Mouse (Mus musculus): ENCODE data around the gene Tex33. TPM values are rescaled to one million over a fixed set of nuclear protein-coding genes. Genes with fewer than 3 reads are reported as not detected.

Tex33 gene
- total RNA-seq (2014; fragmentation: Nextera tagmentation) (not detected in 2 replicates), total RNA-seq (2017) (not detected in 2 replicates)

DNA sequence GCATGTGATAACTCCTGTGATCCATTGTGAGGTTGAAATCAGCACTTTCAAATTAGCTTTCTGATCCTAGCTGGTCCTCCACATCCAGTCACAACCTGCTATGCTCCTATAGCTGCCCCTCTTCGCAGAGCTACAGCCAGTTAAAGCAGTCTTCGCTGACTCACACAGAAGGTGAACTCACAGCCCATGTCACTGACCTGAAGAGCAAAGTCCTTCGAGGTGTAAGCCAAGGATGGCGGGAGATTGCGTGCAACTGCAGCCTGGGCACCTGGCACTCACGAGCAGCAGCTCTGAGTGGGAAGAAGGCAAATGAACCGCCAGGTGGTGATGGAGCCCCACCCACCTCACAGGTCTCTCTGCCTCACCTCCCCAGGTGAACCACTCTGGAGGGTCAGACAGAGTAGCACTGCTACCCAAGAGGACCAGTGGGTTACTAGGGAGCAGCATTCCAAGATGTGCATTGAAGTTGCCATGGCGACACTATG, at the start of gene Tex33:
Gene Tex33, minus strand, starts transcription at position 435 of the 485 bp plus-strand sequence.
- no peak for ATAC-seq (replicated peaks; ENCODE audit: low FRiP score, low TSS enrichment, poor library complexity, severe bottlenecking)

DNA sequence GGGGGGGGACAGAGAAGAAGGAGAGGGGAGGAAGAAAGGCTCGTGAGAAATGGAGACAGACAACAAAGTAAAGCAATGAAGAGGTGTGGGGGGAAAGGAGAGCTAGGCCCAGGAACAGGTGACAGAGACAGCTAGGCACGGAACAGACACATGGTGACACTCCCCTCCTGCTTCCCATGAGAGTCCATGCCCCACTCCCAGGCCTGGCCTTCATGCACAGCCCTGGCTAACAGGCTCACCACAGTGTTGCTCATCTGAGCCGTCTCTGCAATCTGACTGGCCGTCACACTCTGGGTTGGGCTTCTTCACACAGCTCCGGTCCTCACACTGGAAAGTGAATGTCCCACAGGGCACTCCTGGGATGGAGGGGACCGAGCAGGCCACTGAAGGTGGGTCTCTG, 48.1 kb upstream of the Tex33 start:
- no peak for ATAC-seq (replicated peaks; ENCODE audit: low FRiP score, low TSS enrichment, poor library complexity, severe bottlenecking)

DNA sequence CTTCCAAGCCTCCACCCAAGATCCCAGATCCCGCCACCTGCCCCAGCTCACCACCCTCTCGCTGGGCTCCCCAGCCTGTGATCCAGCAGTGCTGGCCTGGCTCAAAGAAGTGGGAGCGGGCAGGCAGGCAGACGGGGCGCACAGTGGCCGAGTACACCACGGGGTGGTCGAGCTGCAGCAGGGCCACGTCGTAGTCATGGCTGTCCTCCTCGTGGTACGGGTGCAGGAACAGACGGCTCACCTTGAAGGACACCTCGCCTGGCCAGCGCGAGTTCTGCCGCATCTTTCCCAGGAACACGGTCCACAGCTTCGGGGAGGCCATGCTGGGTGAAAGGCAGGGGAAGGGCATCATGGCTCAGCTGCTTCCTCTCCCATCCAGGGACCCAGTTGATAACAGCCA, 46.5 kb upstream of the Tex33 start:
- no peak for ATAC-seq (replicated peaks; ENCODE audit: low FRiP score, low TSS enrichment, poor library complexity, severe bottlenecking)

DNA sequence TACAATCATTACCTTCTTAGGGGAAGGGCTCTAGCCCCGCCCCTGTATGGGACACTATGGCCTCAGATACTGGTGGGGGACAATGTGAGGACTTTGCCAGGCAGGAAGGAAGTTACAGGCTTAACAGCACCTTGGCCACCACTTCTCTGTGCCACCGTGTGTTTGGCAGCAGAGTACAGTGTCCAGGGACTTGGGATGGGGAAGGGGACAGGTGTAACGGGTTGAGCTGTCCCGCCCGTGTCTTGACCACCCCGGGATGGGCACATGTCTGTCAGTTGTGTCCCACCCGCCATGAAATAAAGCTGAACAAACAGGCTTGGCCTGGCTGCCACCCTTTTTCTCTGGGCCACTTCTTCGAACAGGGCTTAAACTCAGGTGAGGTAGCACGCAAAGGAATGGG, 43.3 kb upstream of the Tex33 start:
- ATAC-seq (replicated peaks; ENCODE audit: low FRiP score, low TSS enrichment, poor library complexity, severe bottlenecking) = no peak

DNA sequence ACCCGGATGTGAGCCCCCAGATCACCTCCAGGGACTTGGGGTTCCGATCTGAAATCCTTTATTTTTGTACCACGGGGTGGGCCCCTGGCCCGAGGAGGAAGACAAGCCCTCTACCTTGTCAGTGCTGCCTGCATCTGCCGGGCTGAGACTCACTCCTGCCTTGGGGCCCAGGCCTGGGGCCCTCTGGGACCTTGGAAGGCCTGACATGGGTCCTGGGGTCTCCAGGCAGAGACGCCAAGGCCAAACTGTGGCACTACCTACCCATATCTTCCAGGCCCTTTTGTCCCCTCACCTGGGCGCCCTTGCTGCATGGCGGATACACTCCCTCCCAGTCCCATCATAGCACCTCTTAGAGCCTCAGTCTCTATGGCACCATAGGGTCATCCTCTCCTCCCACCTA, 42.8 kb upstream of the Tex33 start:
- ATAC-seq (replicated peaks; ENCODE audit: low FRiP score, low TSS enrichment, poor library complexity, severe bottlenecking) = no peak

DNA sequence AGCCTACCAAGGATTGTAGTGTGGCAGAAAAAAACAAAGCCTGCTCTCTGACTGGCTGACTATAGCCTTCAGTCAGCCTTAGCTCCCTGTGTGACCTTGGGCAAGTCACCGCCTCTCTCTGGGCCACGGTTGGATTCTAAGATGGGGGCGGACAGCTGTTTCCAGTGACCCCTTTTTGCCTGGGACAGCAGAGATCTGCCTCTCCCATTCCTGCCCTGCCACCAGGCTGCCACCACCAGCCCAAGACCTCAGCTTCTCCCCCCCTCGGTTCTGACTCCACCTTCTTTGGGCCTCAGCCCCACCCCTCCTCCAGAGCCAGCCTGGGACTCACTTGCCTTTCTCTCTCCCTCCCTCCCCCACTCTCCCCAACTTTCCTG, 42.3 kb upstream of the Tex33 start:
- ATAC-seq (replicated peaks; ENCODE audit: low FRiP score, low TSS enrichment, poor library complexity, severe bottlenecking) = no peak

DNA sequence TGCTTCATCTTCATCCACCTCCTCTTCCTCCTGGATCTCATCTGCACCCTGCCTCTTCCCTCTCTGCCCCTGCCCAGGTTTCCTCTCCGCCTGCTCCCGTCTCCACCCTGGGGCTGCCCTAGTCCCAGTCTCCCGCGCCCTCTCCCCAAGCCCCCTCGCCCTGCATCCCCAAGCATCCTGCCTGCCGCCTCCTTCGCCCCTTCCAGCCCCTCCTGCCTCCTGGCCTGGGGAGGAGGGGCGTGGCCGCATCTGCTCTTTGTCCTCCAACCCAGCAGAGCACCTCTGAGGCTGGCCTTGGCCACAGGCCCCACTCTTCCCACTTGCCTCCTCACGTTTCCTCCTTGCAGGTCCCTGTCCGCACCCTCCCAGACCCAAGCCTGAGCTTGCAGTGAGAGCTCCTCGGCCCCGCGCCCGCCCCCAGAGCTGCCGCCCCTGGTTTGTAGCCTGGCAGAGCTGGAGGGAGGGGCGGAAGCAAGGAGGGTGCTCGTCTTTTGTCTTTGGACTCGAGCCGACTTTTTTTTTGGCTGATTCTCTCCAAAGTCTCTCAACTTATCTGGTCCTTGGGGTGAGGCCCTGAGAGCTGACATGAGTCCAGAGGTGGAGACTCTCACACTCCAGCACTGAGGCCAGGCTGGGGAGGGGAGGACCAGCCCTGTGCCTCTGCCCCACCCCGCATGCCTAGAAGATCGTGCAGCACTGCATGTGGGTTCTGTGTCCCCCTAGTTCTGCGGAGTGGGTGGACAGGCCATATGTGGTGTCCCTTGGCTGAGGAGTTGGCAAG, 41.7 kb upstream of the Tex33 start:
- peak; percentile 28; the same call in 1 of the 2 replicates for ATAC-seq (replicated peaks; ENCODE audit: low FRiP score, low TSS enrichment, poor library complexity, severe bottlenecking)

DNA sequence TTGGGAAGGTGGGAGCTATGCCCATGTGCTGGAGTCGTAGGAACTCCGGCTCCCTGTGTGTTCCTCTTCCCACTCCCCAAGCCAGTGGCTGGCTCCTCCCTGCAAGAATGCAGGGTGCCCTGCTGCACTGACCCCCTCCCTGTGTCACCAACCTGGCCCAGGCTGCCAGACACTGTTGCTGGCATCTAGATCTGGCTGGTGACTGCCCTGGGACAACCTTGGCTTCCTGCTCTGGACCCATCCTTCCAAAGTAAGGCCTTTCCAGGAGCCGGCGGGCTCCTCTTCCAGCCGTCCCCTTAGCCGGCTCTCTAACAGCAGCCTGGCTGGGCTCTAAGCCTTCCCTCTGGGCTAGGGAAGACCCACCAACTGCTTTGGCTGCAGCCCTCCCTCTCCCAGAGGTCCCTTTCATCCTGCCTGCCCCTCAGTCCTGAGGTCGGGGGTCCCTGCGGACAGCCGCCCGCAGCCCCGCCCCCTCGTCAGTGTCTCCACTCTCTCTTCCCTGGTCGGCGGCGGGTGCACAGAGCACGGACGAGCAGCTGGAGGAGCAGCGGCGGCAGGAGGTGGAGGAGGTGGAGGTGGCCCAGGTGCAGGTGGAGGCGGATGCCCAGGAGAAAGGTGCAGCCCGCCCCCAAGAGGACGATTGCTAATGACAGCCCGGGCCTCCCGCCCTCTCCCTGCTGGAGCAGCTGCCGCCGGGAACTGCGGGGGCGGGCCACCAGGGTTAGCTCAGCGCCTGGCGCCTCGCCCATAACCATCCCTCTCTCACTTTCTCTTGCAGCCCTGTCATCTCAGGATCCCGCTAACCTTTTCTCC, 40.9 kb upstream of the Tex33 start:
- ATAC-seq (replicated peaks; ENCODE audit: low FRiP score, low TSS enrichment, poor library complexity, severe bottlenecking) = no peak

DNA sequence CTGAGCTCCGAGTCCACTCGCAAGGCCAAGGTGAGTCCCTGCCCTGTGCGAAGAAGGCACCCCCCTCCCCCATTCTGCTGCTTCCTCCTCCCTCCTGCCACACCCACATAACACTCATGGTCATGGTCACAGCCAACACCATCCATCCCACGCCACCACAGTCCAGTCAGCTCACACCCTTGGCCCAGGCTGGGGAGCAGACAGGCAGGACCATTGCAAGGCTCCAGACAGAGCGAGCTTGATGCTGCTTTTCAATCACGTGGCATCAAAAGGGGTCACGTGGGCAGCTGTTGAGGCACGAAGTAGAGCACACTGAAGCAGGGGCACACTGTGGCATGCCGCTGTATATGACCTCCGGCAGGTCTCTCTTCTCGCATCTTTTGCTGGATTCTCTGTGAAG, 40.0 kb upstream of the Tex33 start:
- ATAC-seq (replicated peaks; ENCODE audit: low FRiP score, low TSS enrichment, poor library complexity, severe bottlenecking) = no peak

DNA sequence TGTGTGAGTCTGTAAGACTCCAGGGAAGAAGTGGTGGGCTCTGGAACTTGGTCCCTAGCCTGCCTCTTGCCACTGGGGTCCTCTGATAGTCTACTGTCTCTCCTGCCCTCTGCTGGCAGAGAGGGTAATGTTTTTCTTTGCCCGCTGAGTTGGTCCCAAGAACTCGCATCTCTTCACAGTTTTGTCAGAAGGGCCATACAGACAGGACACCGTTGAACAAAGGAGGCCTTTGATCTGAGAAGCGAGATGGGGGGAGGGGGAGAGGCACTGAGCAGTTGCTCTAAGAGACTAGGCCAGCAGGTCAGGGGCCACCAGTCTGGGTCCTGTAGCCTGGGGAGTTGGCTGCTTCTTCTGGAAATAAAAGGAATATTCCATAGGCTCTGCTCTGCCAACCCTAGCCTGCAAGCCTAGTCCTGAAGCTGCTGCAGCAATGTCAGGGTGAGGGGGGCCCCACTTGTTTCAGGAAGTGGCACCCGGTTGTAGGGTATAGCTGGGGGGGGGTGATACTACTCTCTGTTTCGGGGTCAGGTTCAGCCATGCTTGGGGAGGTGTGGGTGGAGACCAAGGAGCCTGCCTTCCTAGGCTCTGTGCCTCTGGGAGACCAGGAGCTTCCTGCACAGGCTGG, 39.3 kb upstream of the Tex33 start:
- no peak for ATAC-seq (replicated peaks; ENCODE audit: low FRiP score, low TSS enrichment, poor library complexity, severe bottlenecking)

DNA sequence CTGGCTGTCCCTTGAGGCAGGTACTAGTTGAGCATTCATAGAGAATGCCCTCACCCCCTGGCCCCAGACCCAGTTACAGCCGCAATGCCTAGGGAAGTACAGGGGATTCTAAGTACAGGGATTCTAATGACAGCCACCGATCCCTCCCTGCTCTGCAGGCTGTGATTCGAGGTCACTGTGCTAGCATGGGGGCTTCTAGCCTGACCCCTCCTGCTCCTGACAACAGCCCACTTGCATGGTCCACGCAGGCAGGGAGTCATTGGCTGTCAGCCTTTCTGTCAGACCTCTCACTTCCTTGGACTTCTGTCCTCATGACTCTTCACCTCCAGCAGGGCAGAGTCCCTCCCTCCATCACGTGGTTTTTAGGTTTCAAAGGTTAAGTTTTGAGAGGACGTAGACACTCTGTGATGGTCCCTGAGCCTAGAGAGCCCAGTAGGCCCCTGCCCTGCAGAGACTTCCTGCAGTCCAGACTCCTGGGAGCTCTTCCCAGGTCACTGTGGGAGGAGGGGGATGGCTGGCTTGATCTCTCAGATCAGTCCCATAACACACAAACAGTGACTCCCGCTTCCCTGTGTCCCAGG, 35.9 kb upstream of the Tex33 start:
- ATAC-seq (replicated peaks; ENCODE audit: low FRiP score, low TSS enrichment, poor library complexity, severe bottlenecking) = no peak

DNA sequence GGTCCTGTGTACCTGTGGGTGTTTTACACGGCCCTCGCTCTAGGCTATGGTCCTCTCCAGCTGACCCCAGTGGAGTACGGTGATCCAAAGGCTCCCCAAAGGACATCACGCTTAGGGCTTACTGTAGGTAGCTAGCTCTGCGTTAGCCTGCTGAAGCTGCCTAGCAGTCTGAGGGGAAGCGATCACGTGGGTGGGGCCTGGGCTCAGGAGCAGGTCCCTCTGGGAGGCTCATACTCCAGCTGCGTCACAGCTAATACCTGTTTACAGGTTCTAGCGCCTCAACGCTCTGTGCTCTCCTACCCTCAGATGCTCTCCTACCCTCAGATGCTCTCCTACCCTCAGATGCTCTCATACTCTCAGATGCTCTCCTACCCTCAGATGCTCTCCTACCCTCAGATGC, 35.2 kb upstream of the Tex33 start:
- ATAC-seq (replicated peaks; ENCODE audit: low FRiP score, low TSS enrichment, poor library complexity, severe bottlenecking) = no peak

DNA sequence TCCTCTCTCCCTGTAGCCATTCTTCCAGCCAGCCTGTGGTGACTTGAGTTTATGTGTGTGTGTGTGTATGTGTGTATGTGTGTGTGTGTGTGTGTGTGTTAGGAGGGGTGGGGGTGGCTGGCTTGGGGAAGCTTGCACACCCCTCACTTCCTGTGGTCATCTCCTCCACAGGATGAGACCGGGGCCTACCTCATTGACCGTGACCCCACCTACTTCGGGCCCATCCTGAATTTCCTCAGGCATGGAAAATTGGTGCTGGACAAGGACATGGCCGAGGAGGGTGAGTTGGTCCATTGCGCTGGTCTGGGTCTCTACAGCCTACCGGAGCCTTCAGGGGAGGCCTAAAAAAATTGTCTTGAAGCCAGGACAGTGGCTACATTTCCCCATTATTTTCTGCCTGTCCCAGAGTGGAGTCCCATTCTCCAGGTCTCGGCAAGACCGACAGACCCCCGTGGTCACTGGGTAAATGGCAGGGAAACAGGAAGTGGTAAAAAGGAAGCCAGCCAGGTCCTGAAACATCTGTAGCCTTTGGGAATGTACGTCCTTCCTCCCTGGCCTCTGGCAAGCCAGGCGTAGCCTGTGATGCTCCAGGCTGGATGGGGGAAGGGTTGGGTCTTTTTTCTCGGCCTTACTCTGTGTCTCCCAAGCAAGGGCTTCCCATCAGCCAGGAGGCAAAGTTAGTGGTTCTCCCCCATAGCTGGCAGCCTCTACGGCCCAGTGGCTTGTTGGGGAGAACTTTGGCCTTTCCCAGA, 34.3 kb upstream of the Tex33 start:
- no peak for ATAC-seq (replicated peaks; ENCODE audit: low FRiP score, low TSS enrichment, poor library complexity, severe bottlenecking)

DNA sequence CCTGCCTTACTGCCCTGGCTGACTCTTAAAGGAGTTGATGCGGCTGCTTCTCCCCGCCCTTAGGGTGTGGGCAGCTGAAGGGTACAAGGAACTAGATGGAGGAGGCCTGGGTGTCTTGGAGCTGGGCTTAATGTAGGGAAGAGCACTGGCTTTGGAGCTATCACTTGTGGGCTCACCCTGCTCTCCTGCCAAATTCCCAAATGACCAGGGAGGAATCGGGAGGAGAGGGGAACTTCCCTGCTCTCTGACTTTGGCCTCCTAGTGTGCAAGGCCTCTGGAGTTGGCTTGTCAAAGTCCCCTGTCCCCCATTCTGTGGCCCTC, 33.4 kb upstream of the Tex33 start:
- no peak for ATAC-seq (replicated peaks; ENCODE audit: low FRiP score, low TSS enrichment, poor library complexity, severe bottlenecking)

DNA sequence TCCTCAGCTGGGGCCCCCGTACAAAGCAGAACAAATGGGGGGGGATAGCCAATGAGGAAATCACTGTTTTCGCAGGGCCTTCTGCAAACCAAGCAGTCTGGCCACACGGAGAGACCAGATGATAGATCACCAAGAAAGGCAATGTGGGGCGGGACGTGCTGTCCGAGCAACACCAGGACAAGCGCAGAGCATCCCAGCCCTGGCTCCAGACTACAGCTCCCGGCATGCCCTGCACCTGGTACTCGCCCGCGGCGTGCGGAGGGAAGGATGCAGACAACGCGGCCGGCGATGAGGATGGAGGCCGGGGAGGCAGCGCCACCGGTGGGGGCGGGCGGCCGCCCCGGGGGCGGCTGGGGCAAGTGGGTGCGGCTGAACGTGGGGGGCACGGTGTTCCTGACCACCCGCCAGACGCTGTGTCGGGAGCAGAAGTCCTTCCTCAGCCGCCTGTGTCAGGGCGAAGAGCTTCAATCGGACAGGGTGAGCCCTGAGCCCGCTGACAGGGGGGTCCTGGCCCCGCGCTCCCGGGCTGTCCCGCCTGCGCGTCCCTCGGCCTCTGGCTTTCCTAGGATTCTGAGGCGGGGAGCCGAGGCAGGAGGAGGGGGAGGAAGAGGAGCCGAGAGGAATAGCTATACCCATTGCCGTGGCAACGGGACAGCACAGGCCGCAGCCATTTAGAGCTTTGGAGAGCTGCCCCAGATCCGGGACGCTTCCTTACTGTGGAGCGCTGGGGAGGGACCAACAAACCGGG, 32.9 kb upstream of the Tex33 start, which contains the start of gene Kctd17:
Gene Kctd17, plus strand, starts transcription at position 174 of the 748 bp plus-strand sequence.
- ATAC-seq (replicated peaks; ENCODE audit: low FRiP score, low TSS enrichment, poor library complexity, severe bottlenecking) = no peak

DNA sequence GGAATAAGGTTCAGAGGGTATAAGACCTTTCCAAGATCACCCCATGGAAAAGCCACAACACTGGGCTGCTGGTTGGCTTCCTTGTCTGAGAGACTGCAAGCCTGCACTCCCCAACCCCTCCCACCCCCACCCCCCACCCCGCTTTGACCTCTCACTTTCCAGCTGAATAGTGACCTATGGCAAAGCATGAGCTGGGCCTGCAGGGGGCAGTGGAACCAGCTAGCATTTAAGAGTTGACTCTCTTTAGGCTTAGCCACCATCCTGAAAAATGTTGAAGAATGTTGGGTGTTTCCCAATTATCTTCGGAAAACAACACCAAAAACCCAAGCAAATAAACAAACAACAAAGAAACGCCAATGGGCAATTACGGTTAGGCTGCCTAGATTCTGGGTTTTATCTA, 29.5 kb upstream of the Tex33 start:
- ATAC-seq (replicated peaks; ENCODE audit: low FRiP score, low TSS enrichment, poor library complexity, severe bottlenecking) = no peak

DNA sequence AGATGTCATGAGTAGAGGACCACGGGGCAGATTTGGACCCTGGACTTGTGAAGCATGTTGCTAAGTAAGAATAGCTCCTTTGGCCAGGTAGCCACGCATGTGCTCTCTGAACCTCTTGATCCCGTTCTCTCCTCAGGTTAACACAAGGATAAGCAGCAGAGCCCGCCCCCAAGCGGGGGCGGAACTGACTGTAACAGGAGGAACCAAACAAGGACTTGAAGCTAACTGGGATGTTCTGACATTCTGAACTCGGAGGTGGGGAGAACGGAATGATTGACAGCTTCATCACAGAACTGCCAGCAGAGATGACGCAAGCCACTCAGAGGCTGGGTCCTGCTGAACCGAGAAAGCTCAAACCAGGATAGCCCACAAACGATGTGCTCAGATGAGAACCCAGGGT, 28.8 kb upstream of the Tex33 start:
- ATAC-seq (replicated peaks; ENCODE audit: low FRiP score, low TSS enrichment, poor library complexity, severe bottlenecking) = no peak

DNA sequence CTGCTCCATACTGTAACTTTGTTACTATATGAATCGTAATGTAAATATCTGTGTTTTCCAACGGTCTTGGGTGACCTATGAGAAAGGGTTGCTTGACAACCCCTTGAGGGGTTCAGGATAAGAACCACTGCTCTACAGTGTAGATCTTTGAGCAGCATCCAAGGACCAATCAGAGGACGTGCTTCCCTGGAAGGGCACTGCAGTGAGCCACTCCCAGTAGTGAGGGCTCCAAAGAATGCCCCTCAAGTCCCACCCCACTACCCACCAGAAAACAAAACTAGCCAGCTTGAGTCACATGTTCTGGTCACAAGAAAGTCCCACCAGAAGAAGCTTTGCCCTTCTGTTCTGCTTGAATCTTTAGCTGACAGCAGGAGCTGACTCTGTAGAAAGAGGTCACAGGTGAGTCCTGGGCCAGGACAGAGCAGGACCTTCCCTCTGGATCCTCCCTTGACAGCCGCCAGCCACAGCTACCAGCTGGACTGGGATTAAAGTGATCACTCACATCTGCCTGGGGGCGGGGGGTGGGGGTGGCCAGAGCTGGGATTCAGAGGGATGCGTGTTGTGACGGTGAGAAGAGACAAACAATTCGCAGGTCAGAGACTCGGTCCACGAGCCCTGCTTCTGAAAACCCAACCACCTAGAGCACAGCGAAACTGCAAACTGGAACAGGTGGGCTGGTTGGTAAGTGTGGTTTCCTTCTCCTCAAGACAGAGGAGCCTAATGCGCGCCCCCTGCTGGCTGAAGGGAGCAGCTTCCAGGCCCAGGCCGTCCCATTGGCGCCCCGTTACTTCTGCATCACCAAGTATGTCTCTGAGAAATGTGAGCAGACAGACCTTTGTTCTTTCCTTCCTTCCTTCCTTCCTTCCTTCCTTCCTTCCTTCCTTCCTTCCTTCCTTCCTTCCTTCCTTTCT, 26.6 kb upstream of the Tex33 start:
- peak; percentile 93 for ATAC-seq (replicated peaks; ENCODE audit: low FRiP score, low TSS enrichment, poor library complexity, severe bottlenecking)

Measured in megakaryocyte-erythroid progenitor cell, adult 5-6 weeks (primary cell).